Mouse (Mus musculus): ENCODE results near the gene Gbp5. TPM values are rescaled to one million over a fixed set of nuclear protein-coding genes. Genes with fewer than 3 reads are reported as not detected.
A peak's percentile ranks its signal among the peaks of the same experiment; 100 is the strongest.

Gene Gbp5
- polyA plus RNA-seq (2014; fragmentation: Nextera tagmentation; extraction: Ambion mirVana): 0.07 and 0.08 TPM in 2 replicates

- DNase-seq (ENCODE audit: low spot score) (peak; percentile 25), ATAC-seq (ENCODE audit: insufficient read depth, low FRiP score, low TSS enrichment) (no peak)
- Histone ChIP-seq H3K27ac (ENCODE audit: low read depth, low read length) (no peak within 1 kb of the TSS), H3K4me2 (ENCODE audit: low read depth) (no peak within 1 kb of the TSS), H3K4me1 (ENCODE audit: control insufficient read depth, insufficient read depth, low read length) (no peaks in the 10 kb centered on the region), H3K27me3 (ENCODE audit: control insufficient read depth, insufficient read depth, low read length) (no peaks in the 10 kb centered on the region), H3K36me3 (ENCODE audit: control insufficient read depth, insufficient read depth, low read length) (no peaks in the 10 kb centered on the region), H3K9ac (ENCODE audit: low read length) (no peak within 1 kb of the TSS), H3K9me3 (ENCODE audit: control insufficient read depth, low read length) (no peaks in the 10 kb centered on the region), H3K4me3 (ENCODE audit: low read depth, low read length) (no peak within 1 kb of the TSS)
- 87% methylated on average over 6 of the region's 6 CpGs for WGBS
Measured at GRCm38 (mm10) chr3:142493536-142494061, at the start of gene Gbp5. TSS of gene Gbp5 (plus strand) at chr3:142493978.

- 85% methylated on average over 7 of the region's 7 CpGs for WGBS
- no peak for ATAC-seq (ENCODE audit: insufficient read depth, low FRiP score, low TSS enrichment)
Measured at GRCm38 (mm10) chr3:142454198-142454597, 39.6 kb upstream of the Gbp5 start.

GRCm38 (mm10) chr3:142459241-142459640 is 34.5 kb upstream of the Gbp5 start:
- no peak overlapping the region for H3K27ac ChIP-seq (ENCODE audit: low read depth, low read length)
- no peaks in the 10 kb centered on the region for H3K36me3 ChIP-seq (ENCODE audit: control insufficient read depth, insufficient read depth, low read length)
- ATAC-seq (ENCODE audit: insufficient read depth, low FRiP score, low TSS enrichment) (no peak), DNase-seq (ENCODE audit: low spot score) (no peak)
- no peak overlapping the region for H3K4me3 ChIP-seq (ENCODE audit: low read depth, low read length)
- H3K4me2 ChIP-seq (ENCODE audit: low read depth): no peak overlapping the region
- H3K4me1 ChIP-seq (ENCODE audit: control insufficient read depth, insufficient read depth, low read length): no peaks in the 10 kb centered on the region; the same call in 1 of the 2 replicates
- no peak overlapping the region for H3K9ac ChIP-seq (ENCODE audit: low read length)
- no peaks in the 10 kb centered on the region for H3K9me3 ChIP-seq (ENCODE audit: control insufficient read depth, low read length)
- no peaks in the 10 kb centered on the region for H3K27me3 ChIP-seq (ENCODE audit: control insufficient read depth, insufficient read depth, low read length)
- WGBS: 75% methylated on average over 7 of the region's 7 CpGs

More at GRCm38 (mm10) chr3:142454198-142454597, 39.6 kb upstream of the Gbp5 start:
- no peak overlapping the region for H3K27ac ChIP-seq (ENCODE audit: low read depth, low read length)
- H3K4me2 ChIP-seq (ENCODE audit: low read depth): no peak overlapping the region
- no peaks in the 10 kb centered on the region for H3K27me3 ChIP-seq (ENCODE audit: control insufficient read depth, insufficient read depth, low read length)
- no peak for DNase-seq (ENCODE audit: low spot score)
- no peaks in the 10 kb centered on the region for H3K4me1 ChIP-seq (ENCODE audit: control insufficient read depth, insufficient read depth, low read length)
- no peak overlapping the region for H3K4me3 ChIP-seq (ENCODE audit: low read depth, low read length)
- H3K36me3 ChIP-seq (ENCODE audit: control insufficient read depth, insufficient read depth, low read length): no peaks in the 10 kb centered on the region
- no peak overlapping the region for H3K9ac ChIP-seq (ENCODE audit: low read length)
- H3K9me3 ChIP-seq (ENCODE audit: control insufficient read depth, low read length): no peaks in the 10 kb centered on the region

GRCm38 (mm10) chr3:142462764-142463751 is 30.7 kb upstream of the Gbp5 start:
- Histone ChIP-seq H3K9me3 (ENCODE audit: control insufficient read depth, low read length) (no peaks in the 10 kb centered on the region), H3K9ac (ENCODE audit: low read length) (no peak overlapping the region), H3K27ac (ENCODE audit: low read depth, low read length) (no peak overlapping the region), H3K4me2 (ENCODE audit: low read depth) (no peak overlapping the region), H3K4me1 (ENCODE audit: control insufficient read depth, insufficient read depth, low read length) (peaks cover 3% of the 10 kb centered on the region; the same call in 1 of the 2 replicates), H3K36me3 (ENCODE audit: control insufficient read depth, insufficient read depth, low read length) (no peaks in the 10 kb centered on the region), H3K4me3 (ENCODE audit: low read depth, low read length) (no peak overlapping the region), H3K27me3 (ENCODE audit: control insufficient read depth, insufficient read depth, low read length) (no peaks in the 10 kb centered on the region)
- 92% methylated on average over 25 of the region's 25 CpGs for WGBS
- no peak for ATAC-seq (ENCODE audit: insufficient read depth, low FRiP score, low TSS enrichment)
- no peak for DNase-seq (ENCODE audit: low spot score)

GRCm38 (mm10) chr3:142474349-142474983 is 19.3 kb upstream of the Gbp5 start:
- no peaks in the 10 kb centered on the region for H3K9me3 ChIP-seq (ENCODE audit: control insufficient read depth, low read length)
- no peak overlapping the region for H3K9ac ChIP-seq (ENCODE audit: low read length)
- no peak overlapping the region for H3K4me3 ChIP-seq (ENCODE audit: low read depth, low read length)
- H3K4me1 ChIP-seq (ENCODE audit: control insufficient read depth, insufficient read depth, low read length): no peaks in the 10 kb centered on the region; the same call in 1 of the 2 replicates
- no peak for DNase-seq (ENCODE audit: low spot score)
- no peaks in the 10 kb centered on the region for H3K36me3 ChIP-seq (ENCODE audit: control insufficient read depth, insufficient read depth, low read length)
- H3K27ac ChIP-seq (ENCODE audit: low read depth, low read length): no peak overlapping the region
- 28% methylated on average over 11 of the region's 11 CpGs for WGBS
- no peak overlapping the region for H3K4me2 ChIP-seq (ENCODE audit: low read depth)
- no peaks in the 10 kb centered on the region for H3K27me3 ChIP-seq (ENCODE audit: control insufficient read depth, insufficient read depth, low read length)
- peak; percentile 32; the same call in 1 of the 2 replicates for ATAC-seq (ENCODE audit: insufficient read depth, low FRiP score, low TSS enrichment)

- peak; percentile 58 for DNase-seq (ENCODE audit: low spot score)
- WGBS: 19% methylated on average over 4 of the region's 4 CpGs
- H3K9me3 ChIP-seq (ENCODE audit: control insufficient read depth, low read length): no peaks in the 10 kb centered on the region
- H3K36me3 ChIP-seq (ENCODE audit: control insufficient read depth, insufficient read depth, low read length): no peaks in the 10 kb centered on the region
- H3K9ac ChIP-seq (ENCODE audit: low read length): no peak overlapping the region
- H3K27me3 ChIP-seq (ENCODE audit: control insufficient read depth, insufficient read depth, low read length): no peaks in the 10 kb centered on the region
- H3K27ac ChIP-seq (ENCODE audit: low read depth, low read length): no peak overlapping the region
- no peaks in the 10 kb centered on the region; the same call in 1 of the 2 replicates for H3K4me1 ChIP-seq (ENCODE audit: control insufficient read depth, insufficient read depth, low read length)
- no peak for ATAC-seq (ENCODE audit: insufficient read depth, low FRiP score, low TSS enrichment)
- H3K4me2 ChIP-seq (ENCODE audit: low read depth): no peak overlapping the region
- H3K4me3 ChIP-seq (ENCODE audit: low read depth, low read length): no peak overlapping the region
Measured at GRCm38 (mm10) chr3:142475913-142476312, 17.9 kb upstream of the Gbp5 start.

GRCm38 (mm10) chr3:142477866-142478265 is 15.9 kb upstream of the Gbp5 start:
- H3K9ac ChIP-seq (ENCODE audit: low read length): no peak overlapping the region
- H3K36me3 ChIP-seq (ENCODE audit: control insufficient read depth, insufficient read depth, low read length): no peaks in the 10 kb centered on the region
- no peaks in the 10 kb centered on the region; the same call in 1 of the 2 replicates for H3K4me1 ChIP-seq (ENCODE audit: control insufficient read depth, insufficient read depth, low read length)
- H3K27ac ChIP-seq (ENCODE audit: low read depth, low read length): no peak overlapping the region
- ATAC-seq (ENCODE audit: insufficient read depth, low FRiP score, low TSS enrichment) (no peak), DNase-seq (ENCODE audit: low spot score) (no peak)
- WGBS: 83% methylated on average over 5 of the region's 5 CpGs
- no peak overlapping the region for H3K4me3 ChIP-seq (ENCODE audit: low read depth, low read length)
- H3K27me3 ChIP-seq (ENCODE audit: control insufficient read depth, insufficient read depth, low read length): no peaks in the 10 kb centered on the region
- no peak overlapping the region for H3K4me2 ChIP-seq (ENCODE audit: low read depth)
- H3K9me3 ChIP-seq (ENCODE audit: control insufficient read depth, low read length): no peaks in the 10 kb centered on the region

GRCm38 (mm10) chr3:142478360-142478759 is 15.4 kb upstream of the Gbp5 start:
- no peak overlapping the region for H3K9ac ChIP-seq (ENCODE audit: low read length)
- H3K9me3 ChIP-seq (ENCODE audit: control insufficient read depth, low read length): no peaks in the 10 kb centered on the region
- no peak overlapping the region for H3K27ac ChIP-seq (ENCODE audit: low read depth, low read length)
- no peak for DNase-seq (ENCODE audit: low spot score)
- no peak overlapping the region for H3K4me2 ChIP-seq (ENCODE audit: low read depth)
- H3K27me3 ChIP-seq (ENCODE audit: control insufficient read depth, insufficient read depth, low read length): no peaks in the 10 kb centered on the region
- H3K36me3 ChIP-seq (ENCODE audit: control insufficient read depth, insufficient read depth, low read length): no peaks in the 10 kb centered on the region
- H3K4me1 ChIP-seq (ENCODE audit: control insufficient read depth, insufficient read depth, low read length): no peaks in the 10 kb centered on the region; the same call in 1 of the 2 replicates
- no peak for ATAC-seq (ENCODE audit: insufficient read depth, low FRiP score, low TSS enrichment)
- no peak overlapping the region for H3K4me3 ChIP-seq (ENCODE audit: low read depth, low read length)
- 79% methylated on average over 1 of the region's 1 CpGs for WGBS

Measured in neural tube, embryonic 11.5 days (tissue).